Mouse (Mus musculus): ENCODE results near the gene Tmem202. TPM values are rescaled to one million over a fixed set of nuclear protein-coding genes. Genes with fewer than 3 reads are reported as not detected.

The Tmem202 gene
- polyA plus RNA-seq, 1 experiment from 2014 or later = not detected

DNA sequence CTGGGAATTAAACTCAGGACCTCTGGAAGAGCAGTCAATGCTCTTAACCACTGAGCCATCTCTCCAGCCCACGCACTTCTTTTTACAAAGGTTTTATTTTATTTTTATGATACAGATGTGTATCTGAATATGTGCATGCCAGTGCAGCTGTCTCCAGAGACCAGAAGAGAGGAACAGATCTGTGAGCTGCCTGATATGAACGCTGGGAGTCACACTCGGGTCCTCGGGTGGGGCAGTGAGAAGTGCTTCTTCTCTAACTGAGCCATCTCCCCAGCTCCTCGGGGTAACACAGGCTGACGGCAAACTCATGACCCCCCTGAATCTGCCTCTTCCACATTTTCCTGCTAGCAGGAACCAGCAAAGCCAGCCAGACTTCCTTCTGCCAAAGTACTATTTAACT, 12.9 kb downstream of the Tmem202 start:
- Histone ChIP-seq H3K27ac (ENCODE audit: low read depth, low read length) (no peak overlapping the region), H3K9ac (ENCODE audit: low read length) (no peak overlapping the region), H3K4me2 (no peak overlapping the region), H3K9me3 (ENCODE audit: control insufficient read depth, low read length) (no peaks in the 10 kb centered on the region), H3K27me3 (ENCODE audit: control insufficient read depth, insufficient read depth, low read length) (no peaks in the 10 kb centered on the region), H3K4me1 (ENCODE audit: control insufficient read depth, insufficient read depth, low read length) (no peaks in the 10 kb centered on the region), H3K4me3 (ENCODE audit: low read depth, low read length) (no peak overlapping the region), H3K36me3 (ENCODE audit: control insufficient read depth, insufficient read depth, low read length) (no peaks in the 10 kb centered on the region)
- 81% methylated on average over 6 of the region's 6 CpGs for WGBS
- ATAC-seq (ENCODE audit: low FRiP score) = no peak
- no peak for DNase-seq (ENCODE audit: low spot score, missing footprints)

DNA sequence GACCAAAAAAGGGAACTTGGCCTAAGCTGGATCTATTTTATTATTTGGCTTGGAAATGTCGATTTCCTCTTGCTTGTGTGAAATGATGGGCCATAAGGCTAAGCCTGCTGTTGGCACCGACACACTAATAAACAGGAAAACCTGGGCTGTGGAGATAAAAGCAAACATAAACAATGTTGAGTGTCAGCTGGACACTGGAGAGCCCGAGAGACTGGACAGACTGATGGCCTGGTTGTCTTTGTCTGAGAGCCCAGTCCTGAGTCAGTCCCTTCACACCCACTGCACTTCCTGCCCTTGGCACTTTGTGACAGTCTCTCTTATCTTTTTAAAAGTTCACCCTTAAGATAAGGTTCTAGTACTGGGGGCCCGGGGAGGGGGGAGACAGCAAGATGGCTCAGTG, 16.7 kb downstream of the Tmem202 start:
- ATAC-seq (ENCODE audit: low FRiP score) (no peak), DNase-seq (ENCODE audit: low spot score, missing footprints) (no peak)
- H3K27me3 ChIP-seq (ENCODE audit: control insufficient read depth, insufficient read depth, low read length) = no peaks in the 10 kb centered on the region
- WGBS = 83% methylated on average over 4 of the region's 4 CpGs
- no peak overlapping the region for H3K9ac ChIP-seq (ENCODE audit: low read length)
- no peak overlapping the region for H3K4me2 ChIP-seq
- H3K36me3 ChIP-seq (ENCODE audit: control insufficient read depth, insufficient read depth, low read length) = no peaks in the 10 kb centered on the region
- no peak overlapping the region for H3K27ac ChIP-seq (ENCODE audit: low read depth, low read length)
- no peak overlapping the region for H3K4me3 ChIP-seq (ENCODE audit: low read depth, low read length)
- H3K9me3 ChIP-seq (ENCODE audit: control insufficient read depth, low read length) = no peaks in the 10 kb centered on the region
- H3K4me1 ChIP-seq (ENCODE audit: control insufficient read depth, insufficient read depth, low read length) = no peaks in the 10 kb centered on the region

DNA sequence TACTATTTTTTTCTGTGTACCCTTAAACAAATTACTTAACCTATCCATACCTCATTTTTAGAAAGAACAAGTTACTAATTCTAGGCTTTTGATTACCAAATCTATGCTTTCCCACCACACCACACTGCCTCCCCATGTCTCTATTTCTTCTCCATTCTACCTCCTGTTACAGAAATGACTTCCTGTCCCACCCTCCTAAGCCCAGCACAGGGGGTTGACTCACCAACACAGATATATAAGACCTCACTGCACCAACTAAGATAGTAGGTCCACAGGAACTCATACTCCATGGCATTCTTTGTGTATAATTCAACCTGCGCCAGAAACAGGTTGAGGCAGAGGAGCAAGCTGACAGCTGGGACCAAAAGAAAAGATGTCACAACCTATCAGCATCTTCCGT, 20.3 kb downstream of the Tmem202 start:
- H3K9me3 ChIP-seq (ENCODE audit: control insufficient read depth, low read length) = no peaks in the 10 kb centered on the region
- H3K27ac ChIP-seq (ENCODE audit: low read depth, low read length) = no peak overlapping the region
- 84% methylated on average over 2 of the region's 2 CpGs for WGBS
- no peaks in the 10 kb centered on the region for H3K27me3 ChIP-seq (ENCODE audit: control insufficient read depth, insufficient read depth, low read length)
- ATAC-seq (ENCODE audit: low FRiP score) = no peak
- no peak overlapping the region for H3K4me2 ChIP-seq
- no peaks in the 10 kb centered on the region for H3K4me1 ChIP-seq (ENCODE audit: control insufficient read depth, insufficient read depth, low read length)
- peak; percentile 35 for DNase-seq (ENCODE audit: low spot score, missing footprints)
- H3K36me3 ChIP-seq (ENCODE audit: control insufficient read depth, insufficient read depth, low read length) = no peaks in the 10 kb centered on the region
- H3K4me3 ChIP-seq (ENCODE audit: low read depth, low read length) = no peak overlapping the region
- H3K9ac ChIP-seq (ENCODE audit: low read length) = no peak overlapping the region

DNA sequence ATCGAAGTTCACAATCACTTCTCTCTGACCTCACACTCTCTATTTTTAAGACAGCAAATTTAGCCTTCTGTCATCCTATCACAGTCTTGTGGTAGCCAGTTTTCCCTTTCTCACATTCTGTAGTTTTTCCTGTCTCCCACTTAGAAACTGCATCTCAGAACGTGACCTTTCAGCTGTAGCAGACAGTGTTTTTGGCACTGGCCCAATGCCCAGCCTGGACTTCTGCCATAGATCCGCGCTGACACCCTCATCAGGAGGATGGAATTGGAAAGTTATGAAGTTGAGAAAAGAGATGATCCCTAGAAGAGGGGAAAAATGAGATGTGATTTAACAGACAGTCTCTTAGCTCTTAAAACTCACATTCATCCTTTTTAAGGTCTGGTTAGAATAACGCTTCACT, 20.7 kb downstream of the Tmem202 start:
- 89% methylated on average over 5 of the region's 5 CpGs for WGBS
- Histone ChIP-seq H3K4me1 (ENCODE audit: control insufficient read depth, insufficient read depth, low read length) (no peaks in the 10 kb centered on the region), H3K9ac (ENCODE audit: low read length) (no peak overlapping the region), H3K4me2 (no peak overlapping the region), H3K27ac (ENCODE audit: low read depth, low read length) (no peak overlapping the region), H3K9me3 (ENCODE audit: control insufficient read depth, low read length) (no peaks in the 10 kb centered on the region), H3K27me3 (ENCODE audit: control insufficient read depth, insufficient read depth, low read length) (no peaks in the 10 kb centered on the region), H3K4me3 (ENCODE audit: low read depth, low read length) (no peak overlapping the region), H3K36me3 (ENCODE audit: control insufficient read depth, insufficient read depth, low read length) (no peaks in the 10 kb centered on the region)
- peak; percentile 53 for DNase-seq (ENCODE audit: low spot score, missing footprints)
- ATAC-seq (ENCODE audit: low FRiP score) = no peak

DNA sequence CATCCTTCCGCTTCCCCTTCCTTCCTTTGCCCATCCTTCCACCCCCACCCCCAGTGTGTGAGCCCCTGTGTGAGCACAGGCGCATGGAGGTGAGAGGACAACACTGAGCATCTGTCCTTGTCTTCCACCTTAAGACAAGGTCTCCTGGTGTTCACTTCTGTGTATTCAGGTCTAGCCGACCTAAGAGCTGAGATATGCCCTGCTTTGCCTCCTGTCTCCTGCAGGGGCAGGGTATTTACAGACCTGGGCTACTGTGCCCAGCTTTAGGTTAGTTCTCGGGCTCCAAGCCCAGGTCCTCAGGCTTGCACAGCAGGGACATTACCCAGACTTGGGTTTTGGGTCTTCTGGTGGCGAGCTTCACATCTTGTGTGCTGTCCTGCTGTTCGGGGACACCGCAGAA, 22.5 kb downstream of the Tmem202 start:
- no peak overlapping the region for H3K9ac ChIP-seq (ENCODE audit: low read length)
- H3K27ac ChIP-seq (ENCODE audit: low read depth, low read length) = no peak overlapping the region
- no peaks in the 10 kb centered on the region for H3K36me3 ChIP-seq (ENCODE audit: control insufficient read depth, insufficient read depth, low read length)
- no peaks in the 10 kb centered on the region for H3K4me1 ChIP-seq (ENCODE audit: control insufficient read depth, insufficient read depth, low read length)
- ATAC-seq (ENCODE audit: low FRiP score) (no peak), DNase-seq (ENCODE audit: low spot score, missing footprints) (peak; percentile 65)
- WGBS = 59% methylated on average over 7 of the region's 7 CpGs
- no peaks in the 10 kb centered on the region for H3K9me3 ChIP-seq (ENCODE audit: control insufficient read depth, low read length)
- no peaks in the 10 kb centered on the region for H3K27me3 ChIP-seq (ENCODE audit: control insufficient read depth, insufficient read depth, low read length)
- H3K4me2 ChIP-seq = no peak overlapping the region
- no peak overlapping the region for H3K4me3 ChIP-seq (ENCODE audit: low read depth, low read length)

DNA sequence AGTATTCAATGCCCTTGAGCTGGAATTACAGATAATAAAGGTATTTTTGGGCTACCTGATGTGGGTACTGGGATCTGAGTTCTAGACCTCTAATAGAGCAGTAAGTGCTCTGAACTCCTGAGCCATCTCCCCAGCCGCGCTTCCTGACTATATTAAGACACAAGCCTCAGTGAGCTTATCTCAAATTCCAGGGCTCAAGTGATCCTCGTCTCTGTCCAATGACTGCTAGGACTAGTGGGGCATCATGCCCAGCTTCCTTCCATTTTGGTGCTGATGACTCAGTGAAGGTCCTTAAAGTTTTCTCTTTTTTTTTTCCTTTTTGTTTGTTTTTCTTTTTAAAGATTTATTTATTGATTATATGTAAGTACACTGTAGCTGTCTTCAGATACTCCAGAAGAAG, 24.6 kb downstream of the Tmem202 start:
- ATAC-seq (ENCODE audit: low FRiP score) = no peak
- H3K4me3 ChIP-seq (ENCODE audit: low read depth, low read length) = no peak overlapping the region
- 76% methylated on average over 3 of the region's 3 CpGs for WGBS

DNA sequence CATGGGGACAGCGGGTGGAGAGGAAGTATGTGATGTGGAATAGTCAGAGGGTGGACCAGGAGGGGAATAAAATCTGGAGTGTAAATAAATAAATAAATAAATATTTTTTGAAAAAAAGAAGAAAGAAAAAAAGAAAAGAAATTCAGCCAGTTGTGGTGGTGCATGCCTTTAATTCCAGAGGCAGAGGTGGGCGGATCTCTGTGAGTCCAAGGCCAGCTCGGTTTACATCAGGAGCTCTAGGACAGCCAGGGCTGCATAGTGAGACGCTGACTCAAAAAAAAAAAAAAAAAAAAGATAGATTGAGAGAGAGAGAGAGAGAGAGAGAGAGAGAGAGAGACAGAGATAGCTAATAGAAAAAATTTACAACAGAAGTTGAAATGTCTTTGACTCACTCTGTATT, 27.3 kb downstream of the Tmem202 start:
- DNase-seq (ENCODE audit: low spot score, missing footprints) (no peak), ATAC-seq (ENCODE audit: low FRiP score) (no peak)
- no peak overlapping the region for H3K4me3 ChIP-seq (ENCODE audit: low read depth, low read length)
- H3K9ac ChIP-seq (ENCODE audit: low read length) = no peak overlapping the region
- no peaks in the 10 kb centered on the region for H3K27me3 ChIP-seq (ENCODE audit: control insufficient read depth, insufficient read depth, low read length)
- no peaks in the 10 kb centered on the region for H3K9me3 ChIP-seq (ENCODE audit: control insufficient read depth, low read length)
- no peak overlapping the region for H3K4me2 ChIP-seq
- no peaks in the 10 kb centered on the region for H3K36me3 ChIP-seq (ENCODE audit: control insufficient read depth, insufficient read depth, low read length)
- H3K27ac ChIP-seq (ENCODE audit: low read depth, low read length) = no peak overlapping the region
- 58% methylated on average over 4 of the region's 4 CpGs for WGBS
- no peaks in the 10 kb centered on the region for H3K4me1 ChIP-seq (ENCODE audit: control insufficient read depth, insufficient read depth, low read length)

More for the DNA sequence above, 24.6 kb downstream of the Tmem202 start:
- Histone ChIP-seq H3K27ac (ENCODE audit: low read depth, low read length) (no peak overlapping the region), H3K4me1 (ENCODE audit: control insufficient read depth, insufficient read depth, low read length) (no peaks in the 10 kb centered on the region), H3K36me3 (ENCODE audit: control insufficient read depth, insufficient read depth, low read length) (no peaks in the 10 kb centered on the region), H3K27me3 (ENCODE audit: control insufficient read depth, insufficient read depth, low read length) (no peaks in the 10 kb centered on the region), H3K9ac (ENCODE audit: low read length) (no peak overlapping the region), H3K4me2 (no peak overlapping the region), H3K9me3 (ENCODE audit: control insufficient read depth, low read length) (no peaks in the 10 kb centered on the region)
- DNase-seq (ENCODE audit: low spot score, missing footprints) = no peak

DNA sequence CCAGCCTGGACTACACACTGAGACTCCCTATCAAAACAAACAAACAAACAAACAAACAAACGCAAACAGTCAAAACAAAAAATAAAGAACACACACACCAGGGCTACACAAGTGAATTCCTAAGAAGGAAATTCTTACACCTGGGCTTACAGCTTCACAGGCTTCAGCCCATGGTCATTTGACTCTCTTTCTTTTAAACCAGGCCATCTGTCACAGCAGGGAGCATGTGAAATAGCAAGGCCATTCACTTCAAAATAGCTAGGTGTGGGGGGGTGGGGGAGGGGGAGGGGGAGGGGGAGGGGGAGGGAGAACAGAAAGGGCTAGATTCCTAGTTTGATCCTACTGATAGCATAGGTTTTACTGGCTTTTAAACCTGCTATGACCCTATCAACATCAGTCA, 31.5 kb downstream of the Tmem202 start:
- no peak overlapping the region for H3K4me3 ChIP-seq (ENCODE audit: low read depth, low read length)
- H3K36me3 ChIP-seq (ENCODE audit: control insufficient read depth, insufficient read depth, low read length) = no peaks in the 10 kb centered on the region
- H3K9ac ChIP-seq (ENCODE audit: low read length) = no peak overlapping the region
- no peak overlapping the region for H3K4me2 ChIP-seq
- WGBS = 65% methylated on average over 1 of the region's 1 CpGs
- H3K9me3 ChIP-seq (ENCODE audit: control insufficient read depth, low read length) = no peaks in the 10 kb centered on the region
- no peaks in the 10 kb centered on the region for H3K27me3 ChIP-seq (ENCODE audit: control insufficient read depth, insufficient read depth, low read length)
- no peak for ATAC-seq (ENCODE audit: low FRiP score)
- no peak overlapping the region for H3K27ac ChIP-seq (ENCODE audit: low read depth, low read length)
- DNase-seq (ENCODE audit: low spot score, missing footprints) = no peak
- no peaks in the 10 kb centered on the region for H3K4me1 ChIP-seq (ENCODE audit: control insufficient read depth, insufficient read depth, low read length)

DNA sequence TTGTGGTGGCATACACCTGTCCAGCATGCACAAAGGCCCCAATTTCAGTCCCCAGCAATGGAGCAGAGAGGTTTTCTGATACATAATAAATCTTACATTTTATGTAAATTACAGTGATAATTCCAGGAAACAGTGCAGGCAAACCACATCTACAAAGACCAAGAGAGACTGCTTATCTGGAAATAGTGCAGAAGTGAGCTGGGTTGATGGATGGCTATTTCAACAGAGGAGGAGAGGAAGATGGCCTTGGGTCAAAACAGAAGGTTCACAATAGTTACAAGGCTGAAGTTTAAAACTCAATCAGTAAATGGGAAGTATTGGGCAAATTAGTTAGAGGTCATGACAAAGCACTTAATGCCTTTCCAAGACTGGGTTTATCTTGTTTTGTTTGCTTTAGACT, 52.3 kb downstream of the Tmem202 start:
- DNase-seq (ENCODE audit: low spot score, missing footprints) = peak; percentile 84
- H3K4me2 ChIP-seq = peak overlapping the region; percentile 59
- H3K27ac ChIP-seq (ENCODE audit: low read depth, low read length) = peak overlapping the region; percentile 99; the same call in 1 of the 2 replicates
- H3K9me3 ChIP-seq (ENCODE audit: control insufficient read depth, low read length) = no peaks in the 10 kb centered on the region
- H3K4me3 ChIP-seq (ENCODE audit: low read depth, low read length) = peak overlapping the region; percentile 99
- peaks cover 7% of the 10 kb centered on the region for H3K4me1 ChIP-seq (ENCODE audit: control insufficient read depth, insufficient read depth, low read length)
- peak overlapping the region; percentile 99 for H3K9ac ChIP-seq (ENCODE audit: low read length)
- ATAC-seq (ENCODE audit: low FRiP score) = no peak
- H3K27me3 ChIP-seq (ENCODE audit: control insufficient read depth, insufficient read depth, low read length) = no peaks in the 10 kb centered on the region
- no peaks in the 10 kb centered on the region for H3K36me3 ChIP-seq (ENCODE audit: control insufficient read depth, insufficient read depth, low read length)

DNA sequence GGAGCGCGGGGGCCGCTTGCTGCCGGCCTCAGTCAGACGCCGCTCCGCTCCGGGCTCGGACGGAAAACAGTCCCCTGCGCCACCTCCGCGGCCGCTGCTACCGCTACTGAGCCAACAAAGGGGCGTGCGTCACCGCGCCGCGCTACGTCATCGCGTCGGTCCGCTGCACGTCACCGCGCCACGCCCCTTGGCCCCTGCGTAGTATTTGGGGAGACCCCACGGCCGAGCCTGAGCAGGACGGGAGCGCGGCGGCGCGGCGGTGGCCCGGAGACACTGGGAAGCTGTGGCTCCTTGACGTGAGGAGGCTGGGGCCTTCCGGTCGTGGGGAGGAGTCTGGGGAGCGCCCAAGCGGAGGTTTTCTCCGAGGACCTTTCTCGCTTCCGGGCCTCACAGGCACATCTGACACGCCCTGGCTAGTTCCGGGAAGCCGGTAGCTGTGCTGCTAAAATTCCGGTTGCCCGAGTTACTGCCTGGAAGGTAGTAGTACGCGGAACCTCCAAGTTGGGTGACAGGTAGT, 53.0 kb downstream of the Tmem202 start, which contains the start of gene Arih1:
Arih1 (minus strand) TSS at position 70 of the 517 bp plus-strand sequence.
- Histone ChIP-seq H3K36me3 (ENCODE audit: control insufficient read depth, insufficient read depth, low read length) (no peaks in the 10 kb centered on the region), H3K4me2 (peak within 1 kb of the TSS; percentile 83), H3K4me1 (ENCODE audit: control insufficient read depth, insufficient read depth, low read length) (peaks cover 7% of the 10 kb centered on the region), H3K9me3 (ENCODE audit: control insufficient read depth, low read length) (no peaks in the 10 kb centered on the region), H3K27me3 (ENCODE audit: control insufficient read depth, insufficient read depth, low read length) (no peaks in the 10 kb centered on the region), H3K9ac (ENCODE audit: low read length) (peak within 1 kb of the TSS; percentile 99), H3K27ac (ENCODE audit: low read depth, low read length) (peak within 1 kb of the TSS; percentile 99), H3K4me3 (ENCODE audit: low read depth, low read length) (peak within 1 kb of the TSS; percentile 99)
- DNase-seq (ENCODE audit: low spot score, missing footprints) (peak; percentile 100), ATAC-seq (ENCODE audit: low FRiP score) (peak; percentile 98)
- under 1% methylated on average over 55 of the region's 56 CpGs for WGBS
